Mouse (Mus musculus) hindbrain, embryonic 16.5 days (tissue): ENCODE results near the gene Entr1. TPM values are rescaled to one million over a fixed set of nuclear protein-coding genes. Genes with fewer than 3 reads are reported as not detected.
"Not testable (repeated sequence)": the region's sequence is repeated elsewhere in the genome, so short reads cannot be mapped to it uniquely, and the experiment has no call there.

Experiments used
- ATAC-seq: fragments of 200-750 bp; cut with Nextera tagmentation; 2 replicates; pipeline ENCODE4 v1.8.0; 2017; ENCODE audit warnings: moderate TSS enrichment, moderate library complexity
- H3K27ac ChIP-seq: fragments of 300-500 bp; sonication (generic); 2 replicates; pipeline ENCODE4 v1.5.1; 2014; ENCODE audit warnings: low read depth, mild to moderate bottlenecking, control low read depth, low read length, moderate library complexity
- H3K27me3 ChIP-seq: fragments of 300-500 bp; sonication (generic); replicated peaks from 2 replicates; pipeline ENCODE4 v1.6.1; 2014; ENCODE audit warnings: low read length; ENCODE audit not compliant: control insufficient read depth, insufficient read depth
- H3K36me3 ChIP-seq: fragments of 300-500 bp; sonication (generic); 2 replicates; pipeline ENCODE4 v1.6.1; 2014; ENCODE audit warnings: mild to moderate bottlenecking, low read length, moderate library complexity, mixed read lengths; ENCODE audit not compliant: control insufficient read depth, insufficient read depth
- H3K4me1 ChIP-seq: fragments of 300-500 bp; sonication (generic); 2 replicates; pipeline ENCODE4 v1.6.1; 2014; ENCODE audit warnings: low read depth, low read length; ENCODE audit not compliant: control insufficient read depth, insufficient read depth
- H3K4me2 ChIP-seq: fragments of 300-500 bp; sonication (generic); 2 replicates; pipeline ENCODE4 v1.6.1; 2014; ENCODE audit warnings: mild to moderate bottlenecking, low read length, control low read depth, moderate library complexity
- H3K4me3 ChIP-seq: fragments of 300-500 bp; sonication (generic); 2 replicates; pipeline ENCODE4 v1.5.1; 2014; ENCODE audit warnings: mild to moderate bottlenecking, low read length, control low read depth, moderate library complexity
- H3K9ac ChIP-seq: fragments of 300-500 bp; sonication (generic); 2 replicates; pipeline ENCODE4 v1.6.1; 2014; ENCODE audit warnings: low read depth, mild to moderate bottlenecking, control low read depth, low read length, moderate library complexity
- H3K9me3 ChIP-seq: fragments of 300-500 bp; sonication (generic); 2 replicates; pipeline ENCODE4 v1.6.1; 2014; ENCODE audit warnings: mild to moderate bottlenecking, low read length, moderate library complexity; ENCODE audit not compliant: control insufficient read depth
- WGBS: fragments of 180-500 bp; shearing (Covaris S2); extraction: QIAGEN DNeasy Blood & Tissue Kit; methylation state at CpG from one replicate; pipeline ENCODE4 v1.1.7; 2014; 5-methylcytosine and 5-hydroxymethylcytosine counted together
- polyA plus RNA-seq: library from polyadenylated mRNA; unstranded; fragments of >200 nt; fragmentation: Nextera tagmentation; extraction: Ambion mirVana; gene quantifications from 2 replicates; pipeline ENCODE4 v1.2.1, GENCODE M21; 2015

Entr1 gene
- polyA plus RNA-seq, 1 experiment from 2014 or later, result 158 TPM

- Histone ChIP-seq H3K9me3 (no peaks in the 10 kb centered on the region), H3K36me3 (peaks cover 54% of the 10 kb centered on the region), H3K4me3 (no peak overlapping the region), H3K4me1 (peaks cover 1% of the 10 kb centered on the region; the same call in 1 of the 2 replicates), H3K27ac (no peak overlapping the region), H3K9ac (no peak overlapping the region), H3K4me2 (no peak overlapping the region), H3K27me3 (no peaks in the 10 kb centered on the region)
- WGBS, result 88% methylated on average over 5 of the region's 5 CpGs
- no peak for ATAC-seq
Measured at GRCm38 (mm10) chr2:26399647-26400046, 10.5 kb upstream of the Entr1 start.

DNA sequence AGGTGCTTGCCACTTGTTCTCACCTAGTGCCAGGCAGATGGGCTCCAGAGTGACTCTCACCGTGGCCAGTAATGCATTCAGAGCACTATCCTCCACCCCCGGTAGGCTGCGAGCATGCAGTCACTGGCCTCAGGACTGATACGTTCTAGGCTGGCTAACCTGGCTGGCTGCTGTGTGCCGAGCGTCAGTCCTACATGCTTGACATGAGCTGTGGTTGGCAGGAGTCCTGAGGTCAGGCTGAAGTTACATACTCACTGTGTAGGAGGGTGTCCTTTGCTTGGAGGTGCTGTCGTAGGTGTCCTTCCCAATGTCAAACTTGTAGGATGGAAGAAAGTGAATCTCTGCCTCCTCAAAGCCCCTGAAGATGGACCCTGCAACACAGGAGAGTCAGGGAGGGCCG is 9.9 kb upstream of the Entr1 start:
- WGBS, result 92% methylated on average over 8 of the region's 8 CpGs
- no peak overlapping the region for H3K4me2 ChIP-seq

DNA sequence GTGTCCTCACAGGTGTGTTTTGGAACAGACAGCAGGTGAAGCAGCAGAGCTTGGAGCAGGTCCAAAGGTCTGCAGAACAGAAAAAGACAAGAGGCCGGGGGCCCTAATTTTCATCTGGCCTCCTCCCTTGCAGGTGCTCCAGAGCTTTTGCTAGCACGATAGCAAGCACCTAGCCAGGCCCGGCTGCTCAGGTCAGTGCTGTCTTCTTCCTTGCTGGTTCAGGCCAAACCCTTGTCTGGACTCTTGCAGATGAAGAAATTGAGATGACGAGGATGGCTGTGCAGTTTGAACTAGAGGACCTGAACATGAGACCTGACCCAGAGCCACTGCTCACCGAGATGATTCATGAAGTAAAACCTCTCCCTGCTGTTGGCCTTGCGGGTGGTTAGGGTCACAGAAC is 2.5 kb upstream of the Entr1 start:
- H3K9ac ChIP-seq, result no peak overlapping the region
- H3K27ac ChIP-seq, result no peak overlapping the region
- no peaks in the 10 kb centered on the region for H3K27me3 ChIP-seq
- H3K4me1 ChIP-seq, result peaks cover 22% of the 10 kb centered on the region
- no peak overlapping the region for H3K4me3 ChIP-seq
- 91% methylated on average over 6 of the region's 6 CpGs for WGBS
- H3K4me2 ChIP-seq, result no peak overlapping the region
- H3K9me3 ChIP-seq, result no peaks in the 10 kb centered on the region
- H3K36me3 ChIP-seq, result peaks cover 64% of the 10 kb centered on the region
- ATAC-seq, result no peak

More for the DNA sequence above, 9.9 kb upstream of the Entr1 start:
- Histone ChIP-seq H3K4me1 (no peaks in the 10 kb centered on the region), H3K36me3 (peaks cover 59% of the 10 kb centered on the region), H3K9me3 (no peaks in the 10 kb centered on the region), H3K9ac (no peak overlapping the region), H3K4me3 (no peak overlapping the region), H3K27me3 (no peaks in the 10 kb centered on the region), H3K27ac (no peak overlapping the region)
- ATAC-seq, result no peak

- H3K27ac ChIP-seq, result no peak overlapping the region
- no peak for ATAC-seq
- H3K9ac ChIP-seq, result no peak overlapping the region
- no peak overlapping the region for H3K4me2 ChIP-seq
- H3K36me3 ChIP-seq, result peaks cover 64% of the 10 kb centered on the region
- H3K4me1 ChIP-seq, result peaks cover 22% of the 10 kb centered on the region
- H3K27me3 ChIP-seq, result no peaks in the 10 kb centered on the region
- H3K4me3 ChIP-seq, result no peak overlapping the region
- no peaks in the 10 kb centered on the region for H3K9me3 ChIP-seq
- 85% methylated on average over 3 of the region's 3 CpGs for WGBS
Measured at GRCm38 (mm10) chr2:26390954-26391353, 1.8 kb upstream of the Entr1 start.

DNA sequence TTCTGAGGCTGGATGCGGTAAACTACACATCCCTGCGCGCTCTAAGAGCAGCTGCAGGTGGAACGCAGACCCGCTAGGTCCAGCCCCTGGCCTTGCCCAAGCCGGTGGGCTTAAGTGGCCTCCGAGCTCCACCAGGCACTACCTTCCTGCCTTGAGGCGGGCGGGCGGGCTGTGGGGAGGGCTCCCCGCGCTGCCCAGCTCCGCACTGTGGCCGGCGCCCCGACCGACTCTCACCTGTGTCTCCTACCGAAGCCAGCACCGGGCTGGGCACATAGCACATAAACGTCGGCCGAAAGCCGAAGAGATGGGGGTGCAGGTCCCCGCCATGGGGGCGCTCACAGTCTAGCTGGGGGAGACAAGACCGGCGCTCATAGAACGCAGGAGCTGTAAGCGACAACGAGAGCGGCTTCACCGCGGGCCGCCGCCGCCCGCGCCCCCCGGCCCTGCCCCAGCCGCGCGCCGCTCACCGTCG is 398 bp downstream of the Entr1 start:
- Histone ChIP-seq H3K27me3 (no peaks in the 10 kb centered on the region), H3K9me3 (no peaks in the 10 kb centered on the region), H3K4me3 (peak overlapping the region; percentile 95), H3K27ac (peak overlapping the region; percentile 81), H3K36me3 (peaks cover 62% of the 10 kb centered on the region), H3K4me2 (peak overlapping the region; percentile 97), H3K9ac (peak overlapping the region; percentile 96), H3K4me1 (peaks cover 22% of the 10 kb centered on the region)
- peak; percentile 64 for ATAC-seq
- WGBS, result under 1% methylated on average over 37 of the region's 45 CpGs

GRCm38 (mm10) chr2:26387713-26388112 is 1.4 kb downstream of the Entr1 start:
- 92% methylated on average over 3 of the region's 3 CpGs for WGBS
- Histone ChIP-seq H3K4me3 (no peak overlapping the region), H3K27ac (no peak overlapping the region), H3K27me3 (no peaks in the 10 kb centered on the region), H3K9me3 (no peaks in the 10 kb centered on the region), H3K4me2 (peak overlapping the region; percentile 97), H3K4me1 (peaks cover 22% of the 10 kb centered on the region), H3K9ac (no peak overlapping the region), H3K36me3 (peaks cover 58% of the 10 kb centered on the region)
- ATAC-seq, result no peak

DNA sequence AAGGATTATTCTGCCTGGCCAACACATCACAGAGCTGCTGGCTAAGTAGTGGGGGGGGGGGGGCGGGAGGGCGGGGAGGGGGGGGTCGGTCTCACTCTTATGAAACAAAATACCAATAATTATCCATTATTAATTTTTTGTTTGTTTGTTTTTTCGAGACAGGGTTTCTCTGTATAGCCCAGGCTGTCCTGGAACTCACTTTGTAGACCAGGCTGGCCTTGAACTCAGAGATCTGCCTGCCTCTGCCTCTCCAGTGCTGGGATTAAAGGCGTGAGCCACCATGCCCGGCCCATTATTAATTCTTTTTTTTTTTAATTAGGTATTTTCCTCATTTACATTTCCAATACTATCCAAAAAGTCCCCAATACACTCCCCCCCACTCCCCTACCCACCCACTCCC is 8.2 kb downstream of the Entr1 start:
- Histone ChIP-seq H3K36me3 (peaks cover 40% of the 10 kb centered on the region), H3K27ac (0 out of 2 replicates have a peak overlapping the region, but pooled peaks have one; percentile 52), H3K4me2 (peak overlapping the region; percentile 78), H3K9ac (peak overlapping the region; percentile 83), H3K4me3 (peak overlapping the region; percentile 84)
- not testable (repeated sequence) for H3K27me3 ChIP-seq, ATAC-seq, H3K9me3 ChIP-seq, H3K4me1 ChIP-seq
- 36% methylated on average over 6 of the region's 6 CpGs for WGBS

DNA sequence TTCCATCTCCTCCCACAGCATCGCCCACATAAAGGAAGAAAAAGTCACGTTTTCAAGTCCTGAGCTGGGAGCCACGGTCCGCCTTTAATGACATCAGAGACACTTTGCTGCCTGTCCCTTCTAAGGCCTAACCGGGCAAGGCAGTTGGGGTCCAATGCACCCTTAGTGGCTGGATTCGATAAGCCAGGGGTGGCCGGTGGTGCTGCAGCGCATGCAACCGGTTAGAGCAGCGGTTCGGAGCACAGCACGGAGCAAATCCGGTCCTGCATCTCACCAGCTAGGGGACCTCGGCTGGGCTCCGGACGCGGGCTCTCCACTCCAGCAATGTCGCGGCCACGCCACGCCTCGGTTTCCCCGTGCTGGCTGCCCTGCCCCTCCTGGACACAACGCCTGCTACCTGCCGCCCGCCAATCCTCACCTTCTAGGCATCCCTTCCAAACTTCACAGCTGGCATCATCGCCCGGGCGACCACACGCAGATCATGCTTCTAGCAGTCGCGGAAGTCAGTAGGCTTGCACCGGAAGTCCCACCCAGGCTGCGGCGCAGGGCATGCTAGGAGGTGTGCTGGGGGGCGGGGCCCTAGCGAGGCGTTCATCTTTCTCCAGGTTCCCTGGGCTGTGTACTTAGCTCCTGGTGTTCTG is 8.9 kb downstream of the Entr1 start, which contains the start of gene Snapc4:
Gene Snapc4 (minus strand): TSS at position 523 of the 641 bp plus-strand sequence.
- Histone ChIP-seq H3K4me3 (peak within 1 kb of the TSS; percentile 84), H3K27ac (peak within 1 kb of the TSS; percentile 60), H3K36me3 (peaks cover 38% of the 10 kb centered on the region), H3K27me3 (no peaks in the 10 kb centered on the region), H3K9ac (peak within 1 kb of the TSS; percentile 83), H3K4me1 (peaks cover 7% of the 10 kb centered on the region), H3K4me2 (peak within 1 kb of the TSS; percentile 78), H3K9me3 (no peaks in the 10 kb centered on the region)
- WGBS, result 1% methylated on average over 32 of the region's 38 CpGs
- peak; percentile 98 for ATAC-seq

GRCm38 (mm10) chr2:26372396-26372795 is 16.7 kb downstream of the Entr1 start:
- no peaks in the 10 kb centered on the region for H3K4me1 ChIP-seq

More at GRCm38 (mm10) chr2:26372396-26372795, 16.7 kb downstream of the Entr1 start:
- H3K27ac ChIP-seq, result no peak overlapping the region
- H3K9ac ChIP-seq, result no peak overlapping the region
- H3K4me3 ChIP-seq, result no peak overlapping the region
- H3K36me3 ChIP-seq, result peaks cover 69% of the 10 kb centered on the region
- no peaks in the 10 kb centered on the region for H3K27me3 ChIP-seq
- H3K9me3 ChIP-seq, result no peaks in the 10 kb centered on the region
- no peak overlapping the region for H3K4me2 ChIP-seq
- 97% methylated on average over 8 of the region's 8 CpGs for WGBS
- no peak for ATAC-seq
